Mouse (Mus musculus) embryonic facial prominence, embryonic 13.5 days (tissue): Measurements from ENCODE around the gene Prmt1. TPM values are rescaled to one million over a fixed set of nuclear protein-coding genes. Genes with fewer than 3 reads are reported as not detected.

ENCODE experiments used
- ATAC-seq: fragments of 200-750 bp; cut with Nextera tagmentation; 2 replicates; pipeline ENCODE4 v1.8.0; 2017; ENCODE audit warnings: low read depth; ENCODE audit not compliant: insufficient number of reproducible peaks, insufficient read depth, low FRiP score, low TSS enrichment
- H3K27ac ChIP-seq: fragments of 300-500 bp; sonication (generic); 2 replicates; pipeline ENCODE4 v1.5.1; 2015; ENCODE audit warnings: moderate library complexity, mild to moderate bottlenecking, inconsistent platforms
- H3K27me3 ChIP-seq: fragments of 300-500 bp; sonication (generic); 2 replicates; pipeline ENCODE4 v1.6.1; 2015; ENCODE audit warnings: mild to moderate bottlenecking, inconsistent platforms
- H3K36me3 ChIP-seq: fragments of 300-500 bp; sonication (generic); 2 replicates; pipeline ENCODE4 v1.6.1; 2015; ENCODE audit warnings: mild to moderate bottlenecking, inconsistent platforms
- H3K4me1 ChIP-seq: fragments of 300-500 bp; sonication (generic); 2 replicates; pipeline ENCODE4 v1.6.1; 2015; ENCODE audit warnings: inconsistent platforms
- H3K4me2 ChIP-seq: fragments of 300-500 bp; sonication (generic); 2 replicates; pipeline ENCODE4 v1.6.1; 2015; ENCODE audit warnings: moderate library complexity, mild to moderate bottlenecking, inconsistent platforms
- H3K4me3 ChIP-seq: fragments of 300-500 bp; sonication (generic); 2 replicates; pipeline ENCODE4 v1.5.1; 2015; ENCODE audit warnings: mild to moderate bottlenecking, inconsistent platforms
- H3K9ac ChIP-seq: fragments of 300-500 bp; sonication (generic); 2 replicates; pipeline ENCODE4 v1.6.1; 2015; ENCODE audit warnings: mild to moderate bottlenecking, inconsistent platforms
- H3K9me3 ChIP-seq: fragments of 300-500 bp; sonication (generic); 2 replicates; pipeline ENCODE4 v1.6.1; 2016; ENCODE audit warnings: inconsistent platforms
- WGBS: fragments of 180-500 bp; shearing (Covaris S2); methylation state at CpG from one replicate; pipeline ENCODE4 v1.1.7; 2015; ENCODE audit warnings: mixed read lengths; 5-methylcytosine and 5-hydroxymethylcytosine counted together
- polyA plus RNA-seq: library from polyadenylated mRNA; unstranded; fragments of >200 nt; fragmentation: Nextera tagmentation; extraction: Ambion mirVana; gene quantifications from 2 replicates; pipeline ENCODE4 v1.2.1, GENCODE M21; 2015

The Prmt1 gene
- polyA plus RNA-seq, 1 experiment from 2014 or later = 684 TPM

DNA sequence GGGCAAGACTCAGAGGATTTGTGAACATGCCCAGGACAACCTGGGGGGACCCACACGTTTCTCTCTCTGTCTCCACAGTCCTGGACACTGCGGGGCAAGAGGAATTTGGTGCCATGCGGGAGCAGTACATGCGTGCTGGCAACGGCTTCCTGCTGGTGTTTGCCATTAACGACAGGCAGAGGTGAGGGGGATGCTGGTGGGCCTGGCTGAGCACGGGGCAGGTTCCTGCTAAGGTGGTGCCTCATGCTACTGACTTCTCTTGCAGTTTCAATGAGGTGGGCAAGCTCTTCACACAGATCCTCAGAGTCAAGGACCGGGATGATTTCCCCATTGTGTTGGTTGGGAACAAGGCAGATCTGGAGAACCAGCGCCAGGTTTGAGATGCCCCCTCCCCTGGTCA lies 33.9 kb upstream of the Prmt1 start:
- Histone ChIP-seq H3K27me3 (no peaks in the 10 kb centered on the region), H3K27ac (no peak overlapping the region), H3K36me3 (no peaks in the 10 kb centered on the region), H3K4me3 (no peak overlapping the region), H3K9me3 (no peaks in the 10 kb centered on the region), H3K4me1 (peaks cover 20% of the 10 kb centered on the region), H3K4me2 (no peak overlapping the region), H3K9ac (no peak overlapping the region)
- no peak for ATAC-seq
- 68% methylated on average over 9 of the region's 9 CpGs for WGBS

DNA sequence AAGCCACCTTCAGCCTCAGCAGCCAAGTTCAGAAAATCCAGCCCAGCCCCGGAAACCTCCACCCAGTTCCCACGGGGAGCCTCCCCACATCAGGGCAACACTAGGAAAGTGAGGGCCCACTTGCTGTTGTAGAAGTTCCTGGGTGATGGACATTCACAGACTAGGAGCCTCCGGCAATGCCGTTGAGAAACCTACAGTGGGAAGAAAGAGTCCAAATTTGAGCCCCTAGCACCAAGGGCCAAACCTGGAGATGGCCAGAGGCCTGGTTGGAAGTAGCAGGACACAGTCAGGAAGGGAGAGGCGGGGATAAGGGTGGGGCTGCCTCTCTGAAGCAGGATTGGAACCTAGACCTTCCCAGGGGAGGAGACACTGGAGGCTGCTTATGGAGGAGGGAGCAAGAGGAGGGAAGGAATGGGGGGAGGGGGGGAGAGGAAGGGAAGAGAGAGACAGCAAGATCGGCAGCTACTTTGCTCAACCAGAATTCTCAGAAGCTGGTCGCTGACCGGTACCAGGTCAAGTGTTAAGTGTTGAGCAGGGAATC lies 32.7 kb upstream of the Prmt1 start:
- Histone ChIP-seq H3K4me1 (peaks cover 26% of the 10 kb centered on the region), H3K9ac (0 out of 2 replicates have a peak overlapping the region, but pooled peaks have one; percentile 44), H3K4me2 (peak overlapping the region; percentile 90), H3K36me3 (no peaks in the 10 kb centered on the region), H3K27me3 (no peaks in the 10 kb centered on the region), H3K4me3 (0 out of 2 replicates have a peak overlapping the region, but pooled peaks have one; percentile 90), H3K9me3 (no peaks in the 10 kb centered on the region), H3K27ac (peak overlapping the region; percentile 28; the same call in 1 of the 2 replicates)
- no peak for ATAC-seq
- 32% methylated on average over 8 of the region's 8 CpGs for WGBS

DNA sequence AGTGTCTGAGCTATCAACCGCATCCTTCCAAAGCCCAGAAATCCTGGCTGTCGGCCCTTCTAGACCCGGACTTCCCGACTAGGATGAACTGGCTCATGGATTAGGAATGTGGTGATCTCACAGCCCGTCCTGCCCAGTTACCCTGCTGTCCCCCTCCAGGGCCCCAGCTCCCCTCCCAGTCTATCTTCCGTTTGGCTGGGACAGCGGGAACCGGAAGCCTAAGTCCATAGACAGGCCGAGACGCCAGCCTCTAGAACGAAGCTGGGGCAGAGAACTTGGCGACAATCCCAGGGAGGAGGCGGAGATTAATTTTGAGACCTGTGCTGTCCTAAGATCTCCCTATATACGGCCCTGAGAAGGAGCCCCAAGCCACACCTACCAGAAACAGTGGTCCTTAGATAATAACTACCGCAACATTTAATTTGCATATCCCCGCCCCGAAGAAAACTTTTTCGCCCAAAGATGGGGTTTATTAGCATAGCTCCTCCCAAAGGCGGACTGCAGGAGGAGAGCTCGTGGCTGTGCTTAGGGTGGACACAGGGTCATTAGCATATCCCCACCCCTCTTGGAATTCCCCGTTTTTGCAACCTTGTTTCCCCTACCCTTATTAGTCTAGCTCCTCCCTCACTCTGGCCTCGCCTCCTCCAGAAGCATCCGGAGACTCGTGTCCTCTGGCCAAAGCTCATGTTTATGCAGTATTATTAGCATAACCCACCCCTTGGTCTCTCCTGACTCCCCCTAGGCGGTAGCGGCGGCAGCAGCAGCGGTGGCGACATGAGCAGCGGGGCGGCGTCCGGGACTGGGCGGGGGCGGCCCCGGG lies 31.1 kb upstream of the Prmt1 start, which contains the start of gene Rras:
Gene Rras, plus strand, starts transcription at position 720 of the 820 bp plus-strand sequence.
- Histone ChIP-seq H3K27me3 (no peaks in the 10 kb centered on the region), H3K36me3 (peaks cover 16% of the 10 kb centered on the region), H3K4me2 (peak within 1 kb of the TSS; percentile 90), H3K27ac (peak within 1 kb of the TSS; percentile 95), H3K9me3 (no peaks in the 10 kb centered on the region), H3K4me3 (peak within 1 kb of the TSS; percentile 90), H3K4me1 (peaks cover 29% of the 10 kb centered on the region), H3K9ac (peak within 1 kb of the TSS; percentile 75)
- WGBS = under 1% methylated on average over 36 of the region's 36 CpGs
- peak; percentile 88 for ATAC-seq

DNA sequence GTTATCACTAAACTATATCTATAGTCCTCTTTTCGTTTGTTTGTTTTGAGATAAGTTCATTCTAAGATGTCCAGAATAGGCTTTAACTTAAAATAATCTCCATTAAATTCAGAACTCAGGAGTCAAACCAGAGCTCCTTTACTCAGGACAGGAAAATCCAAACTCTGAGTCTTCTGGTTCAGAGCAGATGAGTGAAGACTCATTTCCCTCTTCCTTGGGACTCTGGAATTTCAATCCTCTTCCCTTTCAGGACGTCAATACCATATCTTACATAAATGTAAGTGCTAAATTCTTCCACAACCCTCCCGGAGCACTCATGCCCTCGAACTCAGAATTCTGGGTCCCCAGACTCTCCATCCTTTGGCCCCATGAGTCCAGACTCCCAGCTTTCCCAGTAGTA lies 30.4 kb upstream of the Prmt1 start:
- Histone ChIP-seq H3K4me3 (peak overlapping the region; percentile 90), H3K4me2 (peak overlapping the region; percentile 90), H3K9ac (peak overlapping the region; percentile 62), H3K36me3 (peaks cover 23% of the 10 kb centered on the region), H3K9me3 (no peaks in the 10 kb centered on the region), H3K4me1 (peaks cover 29% of the 10 kb centered on the region), H3K27me3 (no peaks in the 10 kb centered on the region), H3K27ac (peak overlapping the region; percentile 95)
- no peak for ATAC-seq
- WGBS = under 1% methylated on average over 4 of the region's 4 CpGs

DNA sequence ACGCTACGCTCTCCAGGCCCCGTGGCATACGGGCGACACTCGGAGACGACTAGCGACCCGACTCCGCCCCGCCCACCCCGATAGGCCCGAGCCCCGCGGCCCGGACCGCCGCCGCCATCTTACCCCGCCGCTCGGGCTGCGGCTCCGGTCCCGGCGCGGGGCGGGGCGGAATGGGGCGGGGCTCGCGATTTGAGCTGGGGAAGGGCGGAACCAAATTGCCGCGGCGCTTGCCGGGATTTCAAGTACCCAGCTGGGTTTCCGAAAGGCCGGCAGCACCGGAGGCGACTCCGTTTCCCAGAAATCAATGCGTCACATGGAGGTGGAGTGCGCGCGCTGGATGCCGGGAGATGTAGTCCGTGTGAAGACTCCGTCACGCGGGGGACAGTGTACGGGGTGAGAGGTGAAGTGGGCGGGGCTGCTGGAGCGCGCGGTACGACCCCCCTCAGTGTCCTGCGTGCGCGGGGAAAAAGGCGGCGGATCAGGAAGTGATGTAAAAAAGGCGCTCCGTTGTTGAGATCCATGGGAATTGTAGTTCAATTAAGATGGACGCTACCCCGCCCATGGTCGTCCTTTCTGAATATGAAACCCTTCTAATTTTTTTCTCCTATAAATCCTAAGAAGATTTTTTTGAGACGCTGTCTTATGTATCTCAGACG lies 29.7 kb upstream of the Prmt1 start, which contains the start of gene Scaf1:
Gene Scaf1, minus strand, starts transcription at position 407 of the 656 bp plus-strand sequence.
- Histone ChIP-seq H3K27me3 (no peaks in the 10 kb centered on the region), H3K27ac (peak within 1 kb of the TSS; percentile 95), H3K4me1 (peaks cover 29% of the 10 kb centered on the region), H3K9me3 (no peaks in the 10 kb centered on the region), H3K36me3 (peaks cover 29% of the 10 kb centered on the region), H3K9ac (peak within 1 kb of the TSS; percentile 97), H3K4me2 (peak within 1 kb of the TSS; percentile 90), H3K4me3 (peak within 1 kb of the TSS; percentile 90)
- WGBS = under 1% methylated on average over 69 of the region's 69 CpGs
- peak; percentile 91 for ATAC-seq

DNA sequence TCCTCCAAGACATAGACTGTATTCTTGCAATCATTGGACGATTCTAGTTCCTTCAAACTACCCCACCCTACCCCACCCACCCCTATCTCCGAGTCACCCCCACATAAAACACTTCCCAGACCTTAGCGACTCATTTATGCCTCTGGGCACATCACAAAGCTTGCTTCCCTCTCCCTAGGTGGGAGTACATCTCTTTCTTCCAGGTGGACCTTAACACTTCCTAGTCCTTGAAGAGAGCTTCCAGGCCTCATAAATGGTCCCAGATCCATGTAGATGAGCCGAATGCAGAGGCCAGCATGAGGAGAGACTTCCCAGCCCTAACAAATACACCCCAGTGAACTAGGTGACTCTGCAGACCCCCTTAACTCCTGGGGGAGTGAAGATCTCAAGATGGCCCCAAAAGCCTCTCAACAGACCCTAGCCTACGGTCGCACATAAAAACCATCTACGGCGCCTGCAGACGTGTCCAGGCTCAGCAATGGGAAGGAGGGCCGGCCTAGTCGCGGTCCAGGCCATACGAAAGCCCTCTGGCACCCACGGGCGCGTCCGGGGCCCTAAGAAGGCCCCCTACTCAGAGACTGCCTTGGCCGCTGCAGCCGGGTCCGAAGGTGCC lies 29.1 kb upstream of the Prmt1 start:
- Histone ChIP-seq H3K4me1 (peaks cover 29% of the 10 kb centered on the region), H3K27ac (peak overlapping the region; percentile 95), H3K27me3 (no peaks in the 10 kb centered on the region), H3K9me3 (no peaks in the 10 kb centered on the region), H3K36me3 (peaks cover 34% of the 10 kb centered on the region), H3K4me2 (peak overlapping the region; percentile 80), H3K9ac (peak overlapping the region; percentile 97), H3K4me3 (peak overlapping the region; percentile 90)
- WGBS = 1% methylated on average over 20 of the region's 20 CpGs
- no peak for ATAC-seq

DNA sequence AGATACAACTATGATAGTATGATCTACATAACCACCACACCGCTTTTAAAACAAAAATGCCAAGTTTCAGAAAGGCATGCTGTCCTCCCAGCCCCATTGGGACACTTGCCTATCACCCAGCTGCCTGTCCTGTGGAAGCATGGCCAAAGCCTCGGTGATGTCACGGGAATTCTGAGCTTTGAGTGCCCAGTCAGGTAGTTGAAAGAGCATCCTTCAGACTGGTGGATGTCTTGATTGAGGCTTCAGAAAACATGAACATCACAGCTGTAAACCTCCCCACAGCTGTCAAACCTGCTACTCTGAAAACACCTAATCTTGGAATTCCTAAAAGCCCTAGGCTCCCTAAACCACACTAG lies 27.7 kb upstream of the Prmt1 start:
- H3K4me3 ChIP-seq = no peak overlapping the region; the same call in 1 of the 2 replicates
- H3K9me3 ChIP-seq = no peaks in the 10 kb centered on the region
- H3K4me1 ChIP-seq = peaks cover 26% of the 10 kb centered on the region
- WGBS = 95% methylated on average over 3 of the region's 3 CpGs
- ATAC-seq = no peak
- H3K9ac ChIP-seq = peak overlapping the region; percentile 37; the same call in 1 of the 2 replicates
- H3K4me2 ChIP-seq = no peak overlapping the region
- no peaks in the 10 kb centered on the region for H3K27me3 ChIP-seq
- peaks cover 48% of the 10 kb centered on the region for H3K36me3 ChIP-seq
- H3K27ac ChIP-seq = no peak overlapping the region

DNA sequence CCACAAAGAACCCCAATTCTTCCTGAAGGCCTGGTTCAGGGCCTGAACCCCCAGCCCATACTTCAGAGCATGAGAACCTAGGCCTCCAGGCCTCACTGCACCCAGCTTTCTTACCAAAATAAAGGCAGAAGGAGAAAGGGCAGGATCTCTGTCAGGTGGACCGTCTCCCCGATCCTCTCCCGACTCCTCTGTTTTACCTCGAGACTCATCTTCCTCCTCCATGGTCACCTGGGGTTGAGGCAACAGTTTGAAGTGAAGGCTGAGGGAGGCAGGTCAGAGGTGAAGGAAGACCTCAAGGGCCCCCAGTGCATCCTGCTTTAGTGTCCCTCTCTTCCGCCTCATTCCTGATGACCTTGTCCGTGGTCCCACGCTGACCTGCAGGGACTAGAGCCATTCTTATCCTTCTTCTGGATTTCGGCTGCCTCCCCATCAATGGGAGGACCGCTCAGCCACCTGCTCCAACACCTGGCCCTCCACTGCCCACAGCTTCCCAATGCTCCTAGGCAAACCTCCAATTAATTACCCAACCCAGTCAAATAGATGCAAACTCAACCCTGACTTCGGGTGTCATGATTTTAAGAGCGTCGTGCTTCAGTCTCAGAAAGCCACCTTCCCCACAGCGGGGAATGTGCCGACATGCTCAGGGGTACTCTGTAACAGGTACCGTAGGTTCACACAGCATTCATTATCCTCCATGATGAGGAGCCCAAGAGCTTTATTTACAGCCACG lies 27.2 kb upstream of the Prmt1 start:
- Histone ChIP-seq H3K9me3 (no peaks in the 10 kb centered on the region), H3K4me2 (no peak overlapping the region), H3K4me1 (peaks cover 21% of the 10 kb centered on the region), H3K36me3 (peaks cover 53% of the 10 kb centered on the region), H3K9ac (no peak overlapping the region), H3K27ac (no peak overlapping the region), H3K27me3 (no peaks in the 10 kb centered on the region), H3K4me3 (no peak overlapping the region)
- 95% methylated on average over 16 of the region's 16 CpGs for WGBS
- ATAC-seq = no peak

DNA sequence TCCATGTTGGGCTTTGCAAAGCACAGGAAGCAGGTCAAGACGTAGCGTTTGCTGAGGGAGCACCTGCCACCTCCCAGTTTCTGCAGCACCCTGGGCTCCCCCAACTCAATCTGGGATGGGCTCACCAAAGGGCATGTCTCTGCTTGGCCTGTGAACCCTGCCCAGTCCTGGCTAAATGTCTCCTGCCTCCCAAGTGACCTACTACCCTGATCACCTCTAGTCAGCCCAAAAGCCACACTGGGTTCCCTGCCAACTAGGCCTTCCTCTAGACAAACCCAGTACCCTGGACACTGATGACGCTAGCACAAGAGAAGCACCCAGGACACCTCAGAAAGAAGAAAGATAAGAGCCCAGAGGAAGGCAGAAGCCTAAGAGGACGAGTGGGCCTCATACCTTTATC lies 26.5 kb upstream of the Prmt1 start:
- no peak overlapping the region for H3K4me3 ChIP-seq
- WGBS = 86% methylated on average over 4 of the region's 4 CpGs
- no peaks in the 10 kb centered on the region for H3K9me3 ChIP-seq
- H3K36me3 ChIP-seq = peaks cover 60% of the 10 kb centered on the region
- H3K27me3 ChIP-seq = no peaks in the 10 kb centered on the region
- no peak overlapping the region for H3K4me2 ChIP-seq
- no peak overlapping the region for H3K9ac ChIP-seq
- ATAC-seq = no peak
- H3K27ac ChIP-seq = no peak overlapping the region
- H3K4me1 ChIP-seq = peaks cover 15% of the 10 kb centered on the region

DNA sequence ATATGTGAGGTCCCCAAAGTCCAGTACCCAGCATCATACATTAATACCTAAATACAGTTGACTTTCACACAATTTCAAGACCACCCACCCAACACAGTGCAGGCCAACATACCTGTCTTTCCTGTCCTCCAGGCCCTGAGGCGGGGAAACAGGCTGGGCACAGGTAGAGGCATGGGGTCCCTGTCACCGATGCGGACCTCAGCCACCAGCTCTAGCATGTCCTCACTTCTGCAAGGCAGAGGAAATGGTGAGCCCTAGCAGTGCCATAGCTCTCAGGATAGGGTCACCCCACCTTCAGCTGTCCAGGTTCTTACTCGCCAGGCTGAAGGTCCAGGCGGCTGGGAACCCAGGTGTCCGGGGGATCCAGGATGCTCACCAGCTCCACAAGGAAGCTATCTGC lies 25.6 kb upstream of the Prmt1 start:
- H3K4me1 ChIP-seq = peaks cover 15% of the 10 kb centered on the region
- no peaks in the 10 kb centered on the region for H3K27me3 ChIP-seq
- H3K36me3 ChIP-seq = peaks cover 68% of the 10 kb centered on the region
- H3K27ac ChIP-seq = no peak overlapping the region
- no peak overlapping the region for H3K9ac ChIP-seq
- 96% methylated on average over 6 of the region's 6 CpGs for WGBS
- H3K4me2 ChIP-seq = no peak overlapping the region
- H3K9me3 ChIP-seq = no peaks in the 10 kb centered on the region
- H3K4me3 ChIP-seq = no peak overlapping the region
- ATAC-seq = no peak

DNA sequence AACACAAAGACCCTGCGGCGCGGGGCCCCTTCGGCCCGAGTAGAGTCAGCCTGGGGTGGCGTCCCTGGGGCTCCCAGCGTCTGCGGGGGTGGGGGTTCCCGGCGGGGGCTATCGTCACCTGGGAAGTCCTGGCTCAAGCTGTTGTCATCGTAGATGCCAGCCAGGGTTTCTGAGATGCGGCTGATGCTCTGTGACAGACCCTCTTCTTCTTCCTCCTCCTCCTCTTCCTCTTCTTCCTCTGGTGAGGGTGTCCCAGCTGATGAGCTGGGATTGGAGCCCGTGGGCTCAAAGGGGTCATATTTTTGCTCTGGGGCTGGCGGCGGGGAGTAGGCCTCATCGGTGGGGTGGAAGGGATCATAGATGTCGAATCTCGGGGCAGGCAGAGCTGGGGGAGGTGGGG lies 22.0 kb upstream of the Prmt1 start:
- WGBS = 94% methylated on average over 19 of the region's 19 CpGs
- H3K4me3 ChIP-seq = no peak overlapping the region
- no peak overlapping the region for H3K4me2 ChIP-seq
- no peak overlapping the region for H3K27ac ChIP-seq
- H3K36me3 ChIP-seq = peaks cover 96% of the 10 kb centered on the region
- ATAC-seq = no peak
- H3K9ac ChIP-seq = no peak overlapping the region
- no peaks in the 10 kb centered on the region for H3K9me3 ChIP-seq
- H3K27me3 ChIP-seq = no peaks in the 10 kb centered on the region
- H3K4me1 ChIP-seq = no peaks in the 10 kb centered on the region
